Mouse (Mus musculus) midbrain, embryonic 14.5 days (tissue): ENCODE measurements around the gene Sec14l4. TPM values are rescaled to one million over a fixed set of nuclear protein-coding genes. Genes with fewer than 3 reads are reported as not detected.
"Not testable (repeated sequence)": the region's sequence is repeated elsewhere in the genome, so short reads cannot be mapped to it uniquely, and the experiment has no call there.

Experiments used
- ATAC-seq: fragments of 200-750 bp; cut with Nextera tagmentation; 2 replicates; pipeline ENCODE4 v1.8.0; 2017; ENCODE audit warnings: moderate number of reproducible peaks, moderate library complexity; ENCODE audit not compliant: low FRiP score, low TSS enrichment
- DNase-seq: peaks from one replicate; pipeline ENCODE4 v3.0.0-alpha.2; 2015
- H3K27ac ChIP-seq: fragments of 300-500 bp; sonication (generic); replicated peaks from 2 replicates; pipeline ENCODE4 v1.5.1; 2014; ENCODE audit warnings: mild to moderate bottlenecking, low read depth, low read length, moderate library complexity
- H3K27me3 ChIP-seq: fragments of 300-500 bp; sonication (generic); 2 replicates; pipeline ENCODE4 v1.6.1; 2014; ENCODE audit warnings: low read length, control low read depth, mixed read lengths; ENCODE audit not compliant: control insufficient read depth, insufficient read depth
- H3K36me3 ChIP-seq: fragments of 300-500 bp; sonication (generic); 2 replicates; pipeline ENCODE4 v1.6.1; 2014; ENCODE audit warnings: low read length, control low read depth; ENCODE audit not compliant: control insufficient read depth, insufficient read depth
- H3K4me1 ChIP-seq: fragments of 300-500 bp; sonication (generic); 2 replicates; pipeline ENCODE4 v1.6.1; 2014; ENCODE audit warnings: mild to moderate bottlenecking, antibody characterized with exemption, low read length, control low read depth; ENCODE audit not compliant: control insufficient read depth, insufficient read depth
- H3K4me2 ChIP-seq: fragments of 300-500 bp; sonication (generic); 2 replicates; pipeline ENCODE4 v1.6.1; 2014; ENCODE audit warnings: mild to moderate bottlenecking, low read length, moderate library complexity
- H3K4me3 ChIP-seq: fragments of 300-500 bp; sonication (generic); replicated peaks from 2 replicates; pipeline ENCODE4 v1.5.1; 2014; ENCODE audit warnings: low read depth, low read length
- H3K9ac ChIP-seq: fragments of 300-500 bp; sonication (generic); replicated peaks from 2 replicates; pipeline ENCODE4 v1.6.1; 2014; ENCODE audit warnings: mild to moderate bottlenecking, low read length, moderate library complexity
- H3K9me3 ChIP-seq: fragments of 300-500 bp; sonication (generic); 2 replicates; pipeline ENCODE4 v1.6.1; 2016; ENCODE audit warnings: low read length, control low read depth, mixed read lengths; ENCODE audit not compliant: control insufficient read depth
- WGBS: fragments of 180-500 bp; shearing (Covaris S2); extraction: QIAGEN DNeasy Blood & Tissue Kit; methylation state at CpG from one replicate; pipeline ENCODE4 v1.1.7; 2014; 5-methylcytosine and 5-hydroxymethylcytosine counted together
- polyA plus RNA-seq: library from polyadenylated mRNA; unstranded; fragments of >200 nt; fragmentation: Nextera tagmentation; extraction: Ambion mirVana; gene quantifications from 2 replicates; pipeline ENCODE4 v1.2.1, GENCODE M21; 2014

Gene Sec14l4
- polyA plus RNA-seq, 1 experiment from 2014 or later, result not detected

- not testable (repeated sequence) for H3K4me2 ChIP-seq, H3K9me3 ChIP-seq, ATAC-seq, H3K4me3 ChIP-seq, H3K9ac ChIP-seq, H3K4me1 ChIP-seq, DNase-seq, H3K27ac ChIP-seq, H3K27me3 ChIP-seq, H3K36me3 ChIP-seq
- 91% methylated on average over 14 of the region's 14 CpGs for WGBS
These were observed 15.5 kb upstream of the Sec14l4 start for GRCm38 (mm10) chr11:4015796-4016195.

GRCm38 (mm10) chr11:4022111-4022510, 9.2 kb upstream of the Sec14l4 start:
- not testable (repeated sequence) for H3K4me3 ChIP-seq, ATAC-seq, H3K9me3 ChIP-seq, H3K36me3 ChIP-seq, H3K4me1 ChIP-seq, DNase-seq, H3K27ac ChIP-seq, H3K27me3 ChIP-seq, H3K9ac ChIP-seq, H3K4me2 ChIP-seq
- WGBS, result 94% methylated on average over 13 of the region's 13 CpGs

DNA sequence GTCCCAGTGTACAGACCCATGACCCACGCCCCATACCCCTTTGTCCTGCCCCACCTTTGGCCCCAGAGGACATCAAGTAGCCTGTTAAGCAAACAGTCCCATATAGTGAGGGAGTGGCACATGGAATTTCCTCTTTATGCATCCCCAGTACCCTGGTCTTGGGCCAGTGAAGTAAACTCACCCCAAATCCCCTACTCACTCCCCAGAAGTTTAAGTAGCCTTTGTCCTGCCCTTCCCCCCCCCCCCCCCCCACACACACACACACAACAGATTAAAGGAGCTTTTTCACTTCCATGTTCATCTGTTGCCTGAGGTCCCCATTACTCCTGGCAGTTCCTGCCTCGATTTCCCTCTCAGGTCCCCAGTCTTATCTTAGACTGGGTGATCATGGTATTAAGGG, 7.9 kb upstream of the Sec14l4 start:
- H3K9ac ChIP-seq, result no peak overlapping the region
- WGBS, result 73% methylated on average over 2 of the region's 2 CpGs

GRCm38 (mm10) chr11:4027066-4027465, 4.2 kb upstream of the Sec14l4 start:
- WGBS, result 82% methylated on average over 8 of the region's 8 CpGs
- Histone ChIP-seq H3K4me2 (no peak overlapping the region), H3K4me3 (no peak overlapping the region), H3K4me1 (no peaks in the 10 kb centered on the region), H3K27ac (no peak overlapping the region), H3K36me3 (no peaks in the 10 kb centered on the region), H3K9me3 (no peaks in the 10 kb centered on the region), H3K27me3 (no peaks in the 10 kb centered on the region), H3K9ac (no peak overlapping the region)
- ATAC-seq (no peak), DNase-seq (no peak)

More for the DNA sequence above, 7.9 kb upstream of the Sec14l4 start:
- no peak overlapping the region for H3K4me3 ChIP-seq
- H3K4me1 ChIP-seq, result no peaks in the 10 kb centered on the region
- H3K27me3 ChIP-seq, result no peaks in the 10 kb centered on the region
- no peak overlapping the region for H3K4me2 ChIP-seq
- no peaks in the 10 kb centered on the region for H3K36me3 ChIP-seq
- H3K27ac ChIP-seq, result no peak overlapping the region
- ATAC-seq, result no peak
- DNase-seq, result no peak
- H3K9me3 ChIP-seq, result no peaks in the 10 kb centered on the region

GRCm38 (mm10) chr11:4027561-4028334, 3.5 kb upstream of the Sec14l4 start:
- ATAC-seq, result no peak
- 87% methylated on average over 9 of the region's 9 CpGs for WGBS
- no peak overlapping the region for H3K9ac ChIP-seq
- H3K4me3 ChIP-seq, result no peak overlapping the region
- DNase-seq, result no peak
- no peaks in the 10 kb centered on the region for H3K27me3 ChIP-seq
- H3K27ac ChIP-seq, result no peak overlapping the region
- H3K36me3 ChIP-seq, result no peaks in the 10 kb centered on the region
- no peaks in the 10 kb centered on the region for H3K4me1 ChIP-seq
- no peaks in the 10 kb centered on the region for H3K9me3 ChIP-seq
- H3K4me2 ChIP-seq, result no peak overlapping the region

GRCm38 (mm10) chr11:4029343-4029742, 1.9 kb upstream of the Sec14l4 start:
- ATAC-seq (no peak), DNase-seq (no peak)
- no peak overlapping the region for H3K27ac ChIP-seq
- H3K9ac ChIP-seq, result no peak overlapping the region
- no peak overlapping the region for H3K4me3 ChIP-seq
- no peaks in the 10 kb centered on the region for H3K9me3 ChIP-seq
- 67% methylated on average over 4 of the region's 4 CpGs for WGBS
- no peaks in the 10 kb centered on the region for H3K4me1 ChIP-seq
- no peak overlapping the region for H3K4me2 ChIP-seq
- H3K36me3 ChIP-seq, result no peaks in the 10 kb centered on the region
- H3K27me3 ChIP-seq, result no peaks in the 10 kb centered on the region

- Histone ChIP-seq H3K27ac (no peak overlapping the region), H3K36me3 (no peaks in the 10 kb centered on the region), H3K4me2 (no peak overlapping the region), H3K9me3 (no peaks in the 10 kb centered on the region), H3K4me1 (no peaks in the 10 kb centered on the region), H3K9ac (no peak overlapping the region), H3K4me3 (no peak overlapping the region), H3K27me3 (no peaks in the 10 kb centered on the region)
- 46% methylated on average over 12 of the region's 12 CpGs for WGBS
- ATAC-seq (no peak), DNase-seq (no peak)
These were observed 699 bp downstream of the Sec14l4 start for GRCm38 (mm10) chr11:4031961-4032360.

GRCm38 (mm10) chr11:4033471-4033870, 2.2 kb downstream of the Sec14l4 start:
- Histone ChIP-seq H3K4me2 (no peak overlapping the region), H3K9ac (no peak overlapping the region), H3K4me3 (no peak overlapping the region), H3K27me3 (no peaks in the 10 kb centered on the region), H3K4me1 (no peaks in the 10 kb centered on the region), H3K9me3 (no peaks in the 10 kb centered on the region), H3K27ac (no peak overlapping the region), H3K36me3 (no peaks in the 10 kb centered on the region)
- DNase-seq (no peak), ATAC-seq (no peak)
- WGBS, result 77% methylated on average over 7 of the region's 7 CpGs

GRCm38 (mm10) chr11:4034169-4034568, 2.9 kb downstream of the Sec14l4 start:
- Histone ChIP-seq H3K9ac (no peak overlapping the region), H3K4me3 (no peak overlapping the region), H3K4me1 (no peaks in the 10 kb centered on the region), H3K27ac (no peak overlapping the region), H3K4me2 (no peak overlapping the region), H3K36me3 (no peaks in the 10 kb centered on the region), H3K27me3 (no peaks in the 10 kb centered on the region), H3K9me3 (no peaks in the 10 kb centered on the region)
- 93% methylated on average over 4 of the region's 4 CpGs for WGBS
- no peak for DNase-seq
- no peak for ATAC-seq
